Mouse (Mus musculus) ZHBTc4 (cell line): ENCODE results near the gene Olfr1231.

Experiments
- DNase-seq: peaks from one replicate; pipeline ENCODE4 v3.0.0-alpha.2; 2011; ENCODE audit warnings: low read depth, low spot score

The Olfr1231 gene

GRCm38 (mm10) chr2:89306974-89307373 is at the start of gene Olfr1231:
TSS of gene Olfr1231 (minus strand) at chr2:89307074.
- DNase-seq = no peak

DNA sequence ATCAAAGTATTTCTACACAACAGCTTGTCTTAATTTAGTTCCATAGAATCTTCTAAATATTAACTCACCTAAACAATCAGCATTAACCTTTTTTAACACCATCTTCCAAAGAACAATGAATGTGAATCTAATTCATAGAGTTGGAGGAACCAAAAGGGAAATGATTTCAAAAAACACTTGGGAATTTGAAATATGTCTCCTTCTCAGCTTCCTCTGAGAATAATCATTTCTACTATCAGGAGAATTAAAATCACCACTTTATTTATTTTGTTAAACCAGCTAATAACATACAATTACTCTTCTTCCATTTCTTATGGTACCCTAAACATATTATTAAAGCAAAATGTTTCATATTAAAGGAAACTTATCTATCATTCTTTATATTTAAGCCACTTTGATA is 35.4 kb upstream of the Olfr1231 start, which contains the start of gene Olfr1233:
TSS of gene Olfr1233 (minus strand) at position 101 of the 400 bp plus-strand sequence.
- no peak for DNase-seq

DNA sequence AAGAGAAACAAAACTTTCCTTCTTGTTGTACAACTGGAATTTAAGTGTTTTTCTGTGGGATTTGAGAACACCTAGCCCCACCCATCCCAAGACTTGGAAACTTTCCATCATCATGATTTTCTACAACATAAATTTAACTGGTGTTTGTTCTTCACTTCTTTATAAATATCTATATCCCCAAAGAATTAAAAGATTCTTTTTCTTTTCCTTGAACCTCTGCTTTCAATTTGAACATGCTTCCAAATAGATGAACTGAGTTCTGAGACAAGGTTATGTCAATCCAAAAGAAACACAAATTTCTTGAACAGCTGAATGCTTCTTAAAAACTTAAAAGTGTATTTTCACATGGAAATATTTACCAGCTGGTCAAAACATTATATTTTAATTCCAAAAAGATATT is 22.7 kb upstream of the Olfr1231 start, which contains the start of gene Olfr1232:
TSS of gene Olfr1232 (minus strand) at position 101 of the 400 bp plus-strand sequence.
- DNase-seq = no peak

DNA sequence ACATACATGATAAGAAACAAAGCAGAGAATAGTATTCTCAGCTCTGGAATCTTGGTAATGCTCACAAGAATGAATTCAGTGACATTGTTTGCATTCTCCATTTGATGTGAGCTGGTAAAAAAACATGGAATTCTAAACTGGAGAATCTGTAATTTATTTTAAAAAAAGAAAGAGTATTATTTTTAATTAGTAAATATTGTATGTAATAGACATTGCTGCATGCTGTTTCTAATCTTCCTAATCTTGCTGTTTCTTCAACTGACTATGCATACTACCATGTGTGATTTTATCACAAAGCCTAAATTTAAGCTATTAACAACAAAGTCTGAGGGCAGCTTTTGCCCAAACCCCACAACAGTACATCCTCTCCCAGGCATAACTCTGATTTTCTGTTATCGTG is 9.7 kb downstream of the Olfr1231 start, which contains the start of gene Olfr1230:
TSS of gene Olfr1230 (minus strand) at position 101 of the 400 bp plus-strand sequence.
- DNase-seq = no peak

DNA sequence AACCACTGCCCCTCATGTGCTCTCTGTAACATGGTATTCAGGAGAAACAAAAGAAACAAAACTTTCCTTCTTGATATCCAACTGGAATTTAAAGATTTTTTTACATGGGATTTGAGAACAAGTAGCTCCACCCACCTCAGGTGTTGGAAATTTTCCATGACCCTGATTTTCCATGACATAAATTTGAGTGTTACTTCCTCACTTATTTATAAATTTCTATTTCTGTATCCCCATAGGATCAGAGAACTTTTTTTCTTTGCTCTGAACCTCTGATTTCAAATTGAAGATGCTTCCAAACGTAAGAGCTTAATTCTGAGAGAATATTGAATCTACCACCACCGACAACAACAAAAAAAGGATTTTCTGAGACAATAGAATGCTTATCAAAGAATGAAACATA is 19.0 kb downstream of the Olfr1231 start, which contains the start of gene Olfr1229:
TSS of gene Olfr1229 (minus strand) at position 101 of the 400 bp plus-strand sequence.
- DNase-seq = no peak

DNA sequence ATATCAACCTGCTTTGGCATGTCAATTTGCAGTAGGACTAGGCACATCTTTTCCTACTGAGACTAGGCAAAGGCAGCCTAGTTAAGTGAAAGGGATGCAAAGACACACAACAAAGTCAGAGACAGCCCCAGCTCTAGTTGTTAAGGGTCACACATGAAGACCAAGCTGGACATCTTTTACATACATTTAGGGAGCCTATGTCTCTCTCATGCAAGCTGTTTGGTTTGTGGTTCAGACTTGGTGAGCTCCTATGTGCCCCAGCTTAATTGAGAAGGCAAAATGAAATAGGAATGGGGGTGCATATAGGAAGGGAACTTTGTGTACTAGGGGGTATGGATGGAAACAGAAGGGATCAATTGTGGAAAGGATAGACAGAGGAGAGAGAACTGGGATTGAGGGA is 52.9 kb downstream of the Olfr1231 start, which contains the start of gene Olfr1228:
TSS of gene Olfr1228 (minus strand) at position 101 of the 400 bp plus-strand sequence.
- no peak for DNase-seq
